Mouse (Mus musculus): ENCODE results near the gene 2810408A11Rik. TPM values are rescaled to one million over a fixed set of nuclear protein-coding genes. Genes with fewer than 3 reads are reported as not detected.
A peak's percentile ranks its signal among the peaks of the same experiment; 100 is the strongest.

The 2810408A11Rik gene
- total RNA-seq, 1 experiment: 3.3 TPM

DNA sequence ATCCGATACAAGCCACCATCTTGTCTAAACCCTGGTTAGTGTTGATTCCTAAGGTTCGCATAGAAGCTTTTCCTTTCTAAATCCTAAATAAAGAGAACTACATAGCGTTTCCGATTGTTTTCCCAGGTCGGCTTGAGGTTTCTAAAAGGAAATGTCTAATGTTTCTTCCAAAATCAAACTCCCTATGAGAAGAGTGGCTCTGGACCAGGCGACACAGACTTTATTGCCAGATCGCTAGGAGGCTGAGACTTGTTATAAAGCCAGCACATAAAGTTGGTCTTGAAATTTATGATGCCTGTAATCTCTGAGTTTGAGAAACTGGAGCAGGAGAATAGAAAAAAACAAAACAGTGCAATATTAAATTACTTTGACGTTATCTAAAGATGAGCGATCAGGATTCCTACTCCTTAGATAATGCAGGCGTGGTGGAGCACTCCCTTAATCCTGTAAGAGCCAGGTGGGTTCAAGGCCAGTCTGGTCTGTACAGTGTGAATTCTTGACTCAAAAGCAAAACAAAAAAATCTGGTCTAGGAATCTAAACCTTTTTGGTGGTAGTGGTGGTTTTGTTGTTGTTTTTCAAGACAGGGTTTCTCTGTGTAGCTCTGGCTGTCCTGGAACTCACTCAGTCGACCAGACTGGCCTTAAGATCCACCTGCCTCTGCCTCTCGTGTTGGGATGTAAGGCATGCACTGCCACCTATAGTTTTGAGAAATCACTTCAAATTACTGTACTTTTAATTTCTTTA lies 21.4 kb upstream of the 2810408A11Rik start:
- TF ChIP-seq HCFC1 (IDR thresholded peaks at IDR 0.05; ENCODE audit: borderline replicate concordance, insufficient read depth, low read length): no peak
- TF ChIP-seq ZNF384 (IDR thresholded peaks at IDR 0.05; ENCODE audit: low read depth, low read length): no peak
- TF ChIP-seq ZC3H11A (IDR thresholded peaks at IDR 0.05; ENCODE audit: borderline replicate concordance, low read depth, low read length): no peak
- TF ChIP-seq CHD2 (IDR thresholded peaks at IDR 0.05; ENCODE audit: low read depth, low read length): no peak
- TF ChIP-seq MAFK (IDR thresholded peaks at IDR 0.05; ENCODE audit: insufficient read depth, low read depth, low read length): no peak
- peaks cover 0 to 9% of the 10 kb centered on the region in 2 experiments; a peak in 1 of 4 replicates for H3K4me1 ChIP-seq (ENCODE audit: control insufficient read depth in 2 of 2, insufficient read depth in 2 of 2, low read length in 2 of 2, poor library complexity in 1 of 2)

DNA sequence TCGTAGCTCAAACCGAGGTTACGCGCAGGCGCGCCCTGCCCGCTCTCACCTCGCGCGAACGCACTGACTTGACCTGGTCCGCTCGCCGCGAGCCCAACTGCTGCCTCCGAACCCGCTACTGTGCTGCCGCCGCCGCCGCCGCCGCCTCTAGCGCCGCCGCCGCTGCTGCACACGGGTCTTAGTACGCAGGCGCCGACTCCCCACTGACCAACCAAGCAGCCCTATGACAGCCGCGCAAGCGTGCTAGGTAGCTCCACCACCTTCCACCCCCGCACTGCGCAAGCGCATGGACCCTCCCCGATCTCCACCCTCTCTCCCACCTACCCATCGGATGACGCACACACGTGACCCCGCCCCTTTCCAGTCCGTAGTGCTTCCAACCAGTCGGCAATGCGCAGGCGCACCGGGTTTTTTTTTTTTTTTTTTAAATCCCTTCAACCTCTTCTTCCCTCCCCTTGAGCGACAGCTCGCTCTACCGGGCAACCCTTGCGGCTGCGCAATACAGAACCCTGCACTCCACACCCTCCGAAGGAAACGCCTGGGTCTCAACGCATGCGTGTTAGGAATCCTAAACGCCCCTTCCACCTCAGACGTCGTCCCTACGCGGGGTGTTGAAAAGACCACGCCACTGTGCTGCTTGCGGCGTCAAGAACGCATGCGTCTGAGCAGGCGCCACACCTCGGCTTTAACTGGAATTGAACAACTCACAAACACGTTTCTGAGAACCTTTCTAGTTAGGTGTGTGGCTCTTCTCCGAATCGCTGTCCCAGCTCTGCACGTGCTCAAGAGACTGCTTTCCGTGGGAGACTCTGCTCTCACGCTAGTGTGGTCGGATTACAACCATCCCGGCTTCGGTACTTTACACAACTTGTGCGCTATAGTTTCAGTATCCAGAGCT lies 20.6 kb upstream of the 2810408A11Rik start, which contains the start of gene Eif5a:
TSS of gene Eif5a (minus strand) at position 845 of the 898 bp plus-strand sequence.
- H3K27ac ChIP-seq (ENCODE audit: insufficient read depth, low read depth, low read length, poor library complexity, severe bottlenecking): peak within 1 kb of the TSS; percentile 99
- DNase-seq (ENCODE audit: low read depth, low spot score): peak; percentile 100
- H3K9me3 ChIP-seq (ENCODE audit: control insufficient read depth, insufficient read depth, low read depth, low read length): no peaks in the 10 kb centered on the region
- in situ Hi-C loops (cut with MboI; ENCODE audit: low sequenced_read_pairs in 2 of 2, unreplicated experiment in 2 of 2): no loop called here
- peaks cover 0 to 9% of the 10 kb centered on the region in 2 experiments; a peak in 1 of 4 replicates for H3K4me1 ChIP-seq (ENCODE audit: control insufficient read depth in 2 of 2, insufficient read depth in 2 of 2, low read length in 2 of 2, poor library complexity in 1 of 2)
- H3K9ac ChIP-seq (ENCODE audit: insufficient read depth, low read depth, low read length, poor library complexity, severe bottlenecking): peak within 1 kb of the TSS; percentile 100
- peak within 1 kb of the TSS; percentile 82 to 99 for H3K4me3 ChIP-seq (ENCODE audit: insufficient read depth in 1 of 2, low read depth in 1 of 2, low read length in 2 of 2, poor library complexity in 1 of 2, severe bottlenecking in 1 of 2)
- H3K36me3 ChIP-seq (ENCODE audit: control insufficient read depth, insufficient read depth, low read length, poor library complexity, severe bottlenecking): peaks cover 38% of the 10 kb centered on the region
- TF ChIP-seq ZNF384 (IDR thresholded peaks at IDR 0.05; ENCODE audit: low read depth, low read length) (peak; percentile 100), MAFK (IDR thresholded peaks at IDR 0.05; ENCODE audit: insufficient read depth, low read depth, low read length) (no peak), HCFC1 (IDR thresholded peaks at IDR 0.05; ENCODE audit: borderline replicate concordance, insufficient read depth, low read length) (peak; percentile 78; the same call in 1 of the 2 replicates), CHD2 (IDR thresholded peaks at IDR 0.05; ENCODE audit: low read depth, low read length) (no peak), ZC3H11A (IDR thresholded peaks at IDR 0.05; ENCODE audit: borderline replicate concordance, low read depth, low read length) (no peak)

More for the DNA sequence above, 21.4 kb upstream of the 2810408A11Rik start:
- Histone ChIP-seq H3K36me3 (ENCODE audit: control insufficient read depth, insufficient read depth, low read length, poor library complexity, severe bottlenecking) (peaks cover 30% of the 10 kb centered on the region), H3K9ac (ENCODE audit: insufficient read depth, low read depth, low read length, poor library complexity, severe bottlenecking) (peak overlapping the region; percentile 85), H3K9me3 (ENCODE audit: control insufficient read depth, insufficient read depth, low read depth, low read length) (no peaks in the 10 kb centered on the region), H3K27ac (ENCODE audit: insufficient read depth, low read depth, low read length, poor library complexity, severe bottlenecking) (peak overlapping the region; percentile 93), H3K4me3 (ENCODE audit: insufficient read depth in 1 of 2, low read depth in 1 of 2, low read length in 2 of 2, poor library complexity in 1 of 2, severe bottlenecking in 1 of 2) (peak overlapping the region; percentile 65 to 72)
- no peak for DNase-seq (ENCODE audit: low read depth, low spot score)
- in situ Hi-C loops (cut with MboI; ENCODE audit: low sequenced_read_pairs in 2 of 2, unreplicated experiment in 2 of 2): no loop called here

DNA sequence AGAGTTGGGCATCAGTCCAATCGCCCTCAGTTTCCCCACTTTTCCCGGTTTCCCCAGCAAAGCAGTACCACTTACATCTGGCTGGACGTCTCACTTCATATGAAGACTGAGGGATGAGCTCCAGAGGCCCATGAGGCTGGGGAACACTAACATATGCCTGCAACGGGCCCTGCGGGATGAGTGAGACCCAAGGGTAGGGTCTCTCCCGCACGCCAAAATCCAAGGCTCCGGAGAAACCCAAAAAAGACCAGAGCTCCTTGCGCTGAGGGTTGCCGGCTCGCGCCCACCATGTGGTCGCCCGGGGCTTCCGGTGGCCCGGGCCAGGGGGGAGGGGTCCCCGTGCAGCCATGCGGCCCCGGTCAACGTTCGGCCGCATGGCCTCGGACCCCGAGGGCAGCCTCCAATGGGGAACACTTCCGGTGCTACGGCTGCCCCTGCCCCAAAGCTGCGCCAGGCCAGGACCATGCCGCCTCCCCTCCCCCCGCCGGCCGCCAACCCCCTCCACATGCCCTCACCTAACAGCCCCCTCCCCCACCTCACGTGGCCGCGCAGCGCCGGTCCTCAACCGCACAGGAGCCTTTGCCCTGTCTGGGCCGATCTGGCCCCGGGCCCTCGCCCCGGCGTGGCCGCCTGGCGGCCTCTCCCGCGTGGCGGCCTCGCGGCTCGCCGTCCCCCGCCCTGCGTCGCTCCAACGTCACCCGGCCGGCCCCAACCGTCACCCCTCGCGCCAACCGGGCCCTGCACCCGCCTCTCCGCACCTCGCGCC lies 19.7 kb upstream of the 2810408A11Rik start:
- DNase-seq (ENCODE audit: low read depth, low spot score): no peak
- peaks cover 0 to 14% of the 10 kb centered on the region in 2 experiments; a peak in 1 of 4 replicates for H3K4me1 ChIP-seq (ENCODE audit: control insufficient read depth in 2 of 2, insufficient read depth in 2 of 2, low read length in 2 of 2, poor library complexity in 1 of 2)
- TF ChIP-seq HCFC1 (IDR thresholded peaks at IDR 0.05; ENCODE audit: borderline replicate concordance, insufficient read depth, low read length): 0 out of 2 replicates have a peak, but pooled peaks have one; percentile 55
- no peak for TF ChIP-seq ZC3H11A (IDR thresholded peaks at IDR 0.05; ENCODE audit: borderline replicate concordance, low read depth, low read length)
- peak overlapping the region; percentile 99 for H3K27ac ChIP-seq (ENCODE audit: insufficient read depth, low read depth, low read length, poor library complexity, severe bottlenecking)
- H3K9me3 ChIP-seq (ENCODE audit: control insufficient read depth, insufficient read depth, low read depth, low read length): no peaks in the 10 kb centered on the region
- H3K9ac ChIP-seq (ENCODE audit: insufficient read depth, low read depth, low read length, poor library complexity, severe bottlenecking): peak overlapping the region; percentile 100
- H3K36me3 ChIP-seq (ENCODE audit: control insufficient read depth, insufficient read depth, low read length, poor library complexity, severe bottlenecking): peaks cover 47% of the 10 kb centered on the region
- peak overlapping the region; percentile 82 to 99 for H3K4me3 ChIP-seq (ENCODE audit: insufficient read depth in 1 of 2, low read depth in 1 of 2, low read length in 2 of 2, poor library complexity in 1 of 2, severe bottlenecking in 1 of 2)
- in situ Hi-C loops (cut with MboI; ENCODE audit: low sequenced_read_pairs in 2 of 2, unreplicated experiment in 2 of 2): no loop called here

DNA sequence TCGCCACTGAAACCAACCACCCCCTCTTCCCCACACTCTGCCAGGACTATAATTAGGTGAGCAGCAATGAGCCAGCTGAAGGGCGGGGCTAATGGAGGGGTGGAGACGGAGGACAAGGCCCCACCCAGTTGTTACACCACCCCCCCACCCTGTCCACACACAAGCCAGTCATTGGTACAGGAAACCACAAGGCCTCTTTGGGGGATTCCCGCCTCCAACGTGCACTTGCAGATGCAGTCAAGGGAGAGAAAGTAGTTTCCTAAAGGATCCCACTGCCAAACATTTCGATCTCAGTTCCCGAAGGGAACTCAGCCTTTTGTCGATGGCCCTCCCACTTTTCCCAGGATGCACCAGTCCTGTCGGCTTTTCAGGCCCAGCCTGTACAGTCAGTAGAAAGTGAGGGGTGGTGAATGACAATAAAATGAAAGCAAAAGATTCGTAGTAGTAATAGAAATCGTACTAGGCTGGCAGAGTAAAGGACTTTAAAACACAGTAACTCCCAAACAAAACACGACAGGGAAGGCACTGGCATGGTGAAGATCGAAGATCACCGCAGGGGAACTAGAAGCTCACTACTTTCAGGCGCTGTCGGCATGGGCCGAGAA lies 19.0 kb upstream of the 2810408A11Rik start:
- H3K27ac ChIP-seq (ENCODE audit: insufficient read depth, low read depth, low read length, poor library complexity, severe bottlenecking): peak overlapping the region; percentile 99
- peak overlapping the region; percentile 82 to 99 for H3K4me3 ChIP-seq (ENCODE audit: insufficient read depth in 1 of 2, low read depth in 1 of 2, low read length in 2 of 2, poor library complexity in 1 of 2, severe bottlenecking in 1 of 2)
- DNase-seq (ENCODE audit: low read depth, low spot score): peak; percentile 77
- peak overlapping the region; percentile 100 for H3K9ac ChIP-seq (ENCODE audit: insufficient read depth, low read depth, low read length, poor library complexity, severe bottlenecking)
- in situ Hi-C loops (cut with MboI; ENCODE audit: low sequenced_read_pairs in 2 of 2, unreplicated experiment in 2 of 2): no loop called here
- TF ChIP-seq CHD2 (IDR thresholded peaks at IDR 0.05; ENCODE audit: low read depth, low read length): no peak; the same call in 1 of the 2 replicates
- no peaks in the 10 kb centered on the region for H3K9me3 ChIP-seq (ENCODE audit: control insufficient read depth, insufficient read depth, low read depth, low read length)
- H3K4me1 ChIP-seq (ENCODE audit: control insufficient read depth in 2 of 2, insufficient read depth in 2 of 2, low read length in 2 of 2, poor library complexity in 1 of 2): peaks cover 0 to 14% of the 10 kb centered on the region in 2 experiments; a peak in 1 of 4 replicates
- peaks cover 49% of the 10 kb centered on the region for H3K36me3 ChIP-seq (ENCODE audit: control insufficient read depth, insufficient read depth, low read length, poor library complexity, severe bottlenecking)

Data from ES-E14 (cell line).